Mouse (Mus musculus): ENCODE measurements around the gene Rcor1.

- TF ChIP-seq CTCF (IDR thresholded peaks at IDR 0.05; ENCODE audit: low read depth) (no peak), EP300 (IDR thresholded peaks at IDR 0.05; ENCODE audit: low read depth) (no peak)
These were observed 111.1 kb downstream of the Rcor1 start for GRCm38 (mm10) chr12:111150236-111150596.

All from liver, postnatal 0 days (tissue).